Mouse (Mus musculus): Measurements from ENCODE around the gene Nckap1. TPM values are rescaled to one million over a fixed set of nuclear protein-coding genes. Genes with fewer than 3 reads are reported as not detected.

Nckap1 gene
- polyA plus RNA-seq (2015; fragmentation: Nextera tagmentation; extraction: Ambion mirVana), result 7.2 and 9.0 TPM in 2 replicates

GRCm38 (mm10) chr2:80581043-80581711 is at the start of gene Nckap1:
Nckap1 (minus strand) TSS chr2:80581380.
- Histone ChIP-seq H3K36me3 (ENCODE audit: control insufficient read depth, insufficient read depth) (no peaks in the 10 kb centered on the region), H3K27ac (ENCODE audit: low read length) (peak within 1 kb of the TSS; percentile 91), H3K9ac (ENCODE audit: low read depth, low read length) (peak within 1 kb of the TSS; percentile 91), H3K9me3 (replicated peaks; ENCODE audit: control insufficient read depth, low read length) (no peaks in the 10 kb centered on the region), H3K4me1 (ENCODE audit: control insufficient read depth, low read depth, low read length) (peaks cover 7% of the 10 kb centered on the region), H3K27me3 (ENCODE audit: control insufficient read depth, insufficient read depth, low read depth, low read length) (peaks cover 4% of the 10 kb centered on the region), H3K4me3 (ENCODE audit: low read depth, low read length) (peak within 1 kb of the TSS; percentile 71), H3K4me2 (ENCODE audit: low read depth, low read length) (peak within 1 kb of the TSS; percentile 87)
- ATAC-seq (ENCODE audit: low read depth), result peak; percentile 92
- under 1% methylated on average over 51 of the region's 88 CpGs for WGBS (ENCODE audit: insufficient replicate concordance)

- Histone ChIP-seq H3K27me3 (ENCODE audit: control insufficient read depth, insufficient read depth, low read depth, low read length) (no peaks in the 10 kb centered on the region), H3K9ac (ENCODE audit: low read depth, low read length) (no peak overlapping the region), H3K27ac (ENCODE audit: low read length) (no peak overlapping the region), H3K36me3 (ENCODE audit: control insufficient read depth, insufficient read depth) (no peaks in the 10 kb centered on the region), H3K4me3 (ENCODE audit: low read depth, low read length) (no peak overlapping the region), H3K9me3 (replicated peaks; ENCODE audit: control insufficient read depth, low read length) (no peaks in the 10 kb centered on the region), H3K4me1 (ENCODE audit: control insufficient read depth, low read depth, low read length) (no peaks in the 10 kb centered on the region), H3K4me2 (ENCODE audit: low read depth, low read length) (no peak overlapping the region)
- WGBS (ENCODE audit: insufficient replicate concordance), result 82% methylated on average over 4 of the region's 4 CpGs
- no peak for ATAC-seq (ENCODE audit: low read depth)
Measured at GRCm38 (mm10) chr2:80624523-80624922, 43.3 kb upstream of the Nckap1 start.

- Histone ChIP-seq H3K4me1 (ENCODE audit: control insufficient read depth, low read depth, low read length) (no peaks in the 10 kb centered on the region), H3K4me2 (ENCODE audit: low read depth, low read length) (no peak overlapping the region), H3K27me3 (ENCODE audit: control insufficient read depth, insufficient read depth, low read depth, low read length) (no peaks in the 10 kb centered on the region), H3K36me3 (ENCODE audit: control insufficient read depth, insufficient read depth) (no peaks in the 10 kb centered on the region), H3K9me3 (replicated peaks; ENCODE audit: control insufficient read depth, low read length) (no peaks in the 10 kb centered on the region), H3K4me3 (ENCODE audit: low read depth, low read length) (no peak overlapping the region), H3K27ac (ENCODE audit: low read length) (no peak overlapping the region), H3K9ac (ENCODE audit: low read depth, low read length) (no peak overlapping the region)
- ATAC-seq (ENCODE audit: low read depth), result no peak
- 76% methylated on average over 3 of the region's 3 CpGs for WGBS (ENCODE audit: insufficient replicate concordance)
Measured at GRCm38 (mm10) chr2:80621921-80622320, 40.7 kb upstream of the Nckap1 start.

DNA sequence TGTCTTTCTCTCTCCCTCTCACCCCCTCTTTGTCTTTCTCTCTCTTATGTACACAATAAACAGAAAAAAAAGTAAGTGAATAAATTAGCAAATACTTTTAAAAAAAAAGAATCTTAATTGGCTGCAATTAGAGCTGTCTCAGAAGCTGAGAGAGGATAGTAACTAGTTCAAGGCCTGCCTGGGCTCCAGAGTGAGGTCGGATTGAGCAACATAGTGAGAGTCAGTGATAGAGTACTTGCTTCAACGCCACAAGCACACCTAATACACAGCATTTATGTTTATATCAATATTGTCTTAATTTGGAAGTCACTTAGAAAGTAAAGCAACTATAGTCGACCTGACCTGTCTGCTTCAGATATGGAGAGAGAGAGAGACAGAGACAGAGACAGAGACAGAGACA is 37.8 kb upstream of the Nckap1 start:
- Histone ChIP-seq H3K27ac (ENCODE audit: low read length) (no peak overlapping the region), H3K4me2 (ENCODE audit: low read depth, low read length) (no peak overlapping the region), H3K27me3 (ENCODE audit: control insufficient read depth, insufficient read depth, low read depth, low read length) (no peaks in the 10 kb centered on the region), H3K4me3 (ENCODE audit: low read depth, low read length) (no peak overlapping the region), H3K9me3 (replicated peaks; ENCODE audit: control insufficient read depth, low read length) (no peaks in the 10 kb centered on the region), H3K4me1 (ENCODE audit: control insufficient read depth, low read depth, low read length) (no peaks in the 10 kb centered on the region; the same call in 1 of the 2 replicates), H3K9ac (ENCODE audit: low read depth, low read length) (no peak overlapping the region), H3K36me3 (ENCODE audit: control insufficient read depth, insufficient read depth) (no peaks in the 10 kb centered on the region)
- ATAC-seq (ENCODE audit: low read depth), result no peak
- WGBS (ENCODE audit: insufficient replicate concordance), result 63% methylated on average over 3 of the region's 3 CpGs

DNA sequence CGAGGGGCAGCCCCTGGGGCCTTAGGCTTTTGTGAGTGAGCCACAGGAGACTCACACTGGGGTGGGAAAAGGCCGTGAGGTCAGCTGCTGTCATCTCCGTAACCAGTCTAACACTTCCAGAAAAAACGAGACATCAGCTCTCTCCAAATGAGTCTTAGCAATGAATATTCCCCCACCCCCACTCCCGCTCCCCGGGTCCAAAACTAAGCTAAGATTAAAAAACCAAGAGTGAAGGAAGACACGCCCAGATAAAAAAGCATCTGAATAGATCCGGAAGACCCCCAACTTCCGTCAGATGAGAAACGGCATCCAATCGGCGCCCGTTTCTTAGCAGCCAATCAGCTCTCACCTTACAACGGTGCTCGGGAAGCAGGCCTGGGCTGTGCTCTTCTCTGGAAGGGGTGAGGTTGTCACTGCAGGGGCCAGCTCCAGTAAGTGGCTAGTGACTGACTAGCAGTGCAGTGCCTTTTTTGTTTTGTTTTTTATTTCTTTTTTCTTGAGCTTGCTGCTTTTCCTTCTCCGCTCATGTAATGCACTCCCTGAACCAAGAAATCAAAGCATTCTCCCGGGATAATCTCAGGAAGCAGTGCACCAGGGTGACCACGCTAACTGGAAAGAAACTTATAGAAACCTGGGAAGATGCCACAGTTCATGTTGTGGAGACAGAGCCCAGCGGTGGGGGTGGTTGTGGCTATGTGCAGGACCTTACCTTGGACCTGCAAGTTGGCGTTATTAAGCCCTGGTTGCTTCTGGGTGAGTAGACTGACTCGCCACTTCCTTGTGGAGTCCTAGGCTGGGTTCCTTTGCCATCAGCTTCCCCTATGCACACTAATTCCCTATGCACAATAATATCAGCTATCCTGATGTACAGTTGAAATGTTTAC is 35.9 kb upstream of the Nckap1 start, which contains the start of the genes Dusp19 and Nup35:
Gene Dusp19 (plus strand): TSS at position 192 of the 884 bp plus-strand sequence.
Gene Nup35 (plus strand): TSS at position 383 of the 884 bp plus-strand sequence.
- 1% methylated on average over 21 of the region's 21 CpGs for WGBS (ENCODE audit: insufficient replicate concordance)
- ATAC-seq (ENCODE audit: low read depth), result peak; percentile 99
- H3K27ac ChIP-seq (ENCODE audit: low read length), result peak within 1 kb of the TSS; percentile 66
- no peaks in the 10 kb centered on the region for H3K9me3 ChIP-seq (replicated peaks; ENCODE audit: control insufficient read depth, low read length)
- H3K4me2 ChIP-seq (ENCODE audit: low read depth, low read length), result peak within 1 kb of the TSS; percentile 82
- H3K27me3 ChIP-seq (ENCODE audit: control insufficient read depth, insufficient read depth, low read depth, low read length), result no peaks in the 10 kb centered on the region
- H3K4me3 ChIP-seq (ENCODE audit: low read depth, low read length), result peak within 1 kb of the TSS; percentile 67
- no peaks in the 10 kb centered on the region; the same call in 1 of the 2 replicates for H3K4me1 ChIP-seq (ENCODE audit: control insufficient read depth, low read depth, low read length)
- no peaks in the 10 kb centered on the region for H3K36me3 ChIP-seq (ENCODE audit: control insufficient read depth, insufficient read depth)
- H3K9ac ChIP-seq (ENCODE audit: low read depth, low read length), result peak within 1 kb of the TSS; percentile 62

- H3K27me3 ChIP-seq (ENCODE audit: control insufficient read depth, insufficient read depth, low read depth, low read length), result no peaks in the 10 kb centered on the region
- no peaks in the 10 kb centered on the region for H3K9me3 ChIP-seq (replicated peaks; ENCODE audit: control insufficient read depth, low read length)
- no peaks in the 10 kb centered on the region for H3K36me3 ChIP-seq (ENCODE audit: control insufficient read depth, insufficient read depth)
- no peak overlapping the region for H3K4me2 ChIP-seq (ENCODE audit: low read depth, low read length)
- no peak overlapping the region for H3K27ac ChIP-seq (ENCODE audit: low read length)
- H3K4me3 ChIP-seq (ENCODE audit: low read depth, low read length), result no peak overlapping the region
- 67% methylated on average over 2 of the region's 2 CpGs for WGBS (ENCODE audit: insufficient replicate concordance)
- H3K4me1 ChIP-seq (ENCODE audit: control insufficient read depth, low read depth, low read length), result no peaks in the 10 kb centered on the region; the same call in 1 of the 2 replicates
- H3K9ac ChIP-seq (ENCODE audit: low read depth, low read length), result no peak overlapping the region
- no peak for ATAC-seq (ENCODE audit: low read depth)
Measured at GRCm38 (mm10) chr2:80612796-80613195, 31.6 kb upstream of the Nckap1 start.

DNA sequence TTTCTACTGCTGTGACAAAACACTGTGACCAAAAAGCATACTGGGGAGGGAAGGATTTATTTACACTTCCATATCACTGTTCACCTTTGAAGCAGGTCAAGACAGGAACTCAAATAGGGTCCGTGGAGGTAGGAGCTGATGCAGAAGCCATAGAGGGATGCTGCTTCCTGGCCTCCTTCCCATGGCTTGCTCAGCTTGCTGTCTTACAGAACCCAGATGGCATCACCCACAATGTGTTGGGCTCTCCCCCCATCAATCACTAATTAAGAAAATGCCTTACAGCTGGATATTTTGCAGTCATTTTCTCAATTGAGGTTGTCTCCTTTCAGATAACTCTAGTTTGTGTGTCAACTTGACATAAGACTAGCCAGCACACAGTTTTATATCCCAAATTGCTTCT is 31.1 kb upstream of the Nckap1 start:
- WGBS (ENCODE audit: insufficient replicate concordance), result 42% methylated on average over 1 of the region's 1 CpGs

DNA sequence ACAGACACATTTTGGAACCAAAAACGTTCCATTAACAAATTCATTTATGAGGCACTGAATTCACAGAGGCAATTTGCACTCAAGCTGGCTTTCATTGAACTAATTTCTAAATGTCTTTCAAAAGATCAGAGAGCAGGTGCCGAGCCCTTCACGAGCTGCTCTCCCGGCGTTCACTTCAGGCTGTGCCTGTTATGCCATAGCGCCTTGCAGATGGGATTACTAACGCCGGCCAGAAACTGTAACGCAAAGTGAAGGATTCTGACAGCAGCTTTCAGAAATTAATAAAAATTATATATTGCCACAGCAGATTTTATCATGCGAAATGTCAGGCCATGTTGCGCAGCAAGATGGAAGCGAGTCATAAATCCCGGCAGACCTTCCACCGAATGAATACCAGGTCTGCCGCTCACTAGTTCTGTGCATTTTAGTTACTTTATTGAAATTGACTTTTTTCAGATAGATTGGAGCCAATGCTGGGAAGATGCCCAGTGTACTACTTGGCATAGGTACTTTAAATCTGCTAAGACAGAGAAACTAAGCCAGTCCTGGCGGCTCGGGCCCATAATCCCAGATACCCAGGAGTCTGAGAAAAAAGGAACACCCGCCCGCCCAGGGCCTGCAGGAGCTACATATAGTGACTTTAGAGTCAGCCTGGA is 22.7 kb upstream of the Nckap1 start:
- 84% methylated on average over 19 of the region's 19 CpGs for WGBS (ENCODE audit: insufficient replicate concordance)
- Histone ChIP-seq H3K36me3 (ENCODE audit: control insufficient read depth, insufficient read depth) (no peaks in the 10 kb centered on the region), H3K4me1 (ENCODE audit: control insufficient read depth, low read depth, low read length) (no peaks in the 10 kb centered on the region), H3K27me3 (ENCODE audit: control insufficient read depth, insufficient read depth, low read depth, low read length) (no peaks in the 10 kb centered on the region), H3K27ac (ENCODE audit: low read length) (no peak overlapping the region), H3K4me3 (ENCODE audit: low read depth, low read length) (no peak overlapping the region), H3K9me3 (replicated peaks; ENCODE audit: control insufficient read depth, low read length) (no peaks in the 10 kb centered on the region), H3K9ac (ENCODE audit: low read depth, low read length) (no peak overlapping the region), H3K4me2 (ENCODE audit: low read depth, low read length) (no peak overlapping the region)
- no peak for ATAC-seq (ENCODE audit: low read depth)

More for the DNA sequence above, 31.1 kb upstream of the Nckap1 start:
- Histone ChIP-seq H3K9me3 (replicated peaks; ENCODE audit: control insufficient read depth, low read length) (no peaks in the 10 kb centered on the region), H3K4me1 (ENCODE audit: control insufficient read depth, low read depth, low read length) (no peaks in the 10 kb centered on the region; the same call in 1 of the 2 replicates), H3K4me2 (ENCODE audit: low read depth, low read length) (no peak overlapping the region), H3K36me3 (ENCODE audit: control insufficient read depth, insufficient read depth) (no peaks in the 10 kb centered on the region), H3K9ac (ENCODE audit: low read depth, low read length) (no peak overlapping the region), H3K4me3 (ENCODE audit: low read depth, low read length) (no peak overlapping the region), H3K27ac (ENCODE audit: low read length) (no peak overlapping the region), H3K27me3 (ENCODE audit: control insufficient read depth, insufficient read depth, low read depth, low read length) (no peaks in the 10 kb centered on the region)
- ATAC-seq (ENCODE audit: low read depth), result no peak
